Mouse (Mus musculus): ENCODE measurements around the gene Gm28230.
A peak's percentile ranks its signal among the peaks of the same experiment; 100 is the strongest.

The Gm28230 gene

DNA sequence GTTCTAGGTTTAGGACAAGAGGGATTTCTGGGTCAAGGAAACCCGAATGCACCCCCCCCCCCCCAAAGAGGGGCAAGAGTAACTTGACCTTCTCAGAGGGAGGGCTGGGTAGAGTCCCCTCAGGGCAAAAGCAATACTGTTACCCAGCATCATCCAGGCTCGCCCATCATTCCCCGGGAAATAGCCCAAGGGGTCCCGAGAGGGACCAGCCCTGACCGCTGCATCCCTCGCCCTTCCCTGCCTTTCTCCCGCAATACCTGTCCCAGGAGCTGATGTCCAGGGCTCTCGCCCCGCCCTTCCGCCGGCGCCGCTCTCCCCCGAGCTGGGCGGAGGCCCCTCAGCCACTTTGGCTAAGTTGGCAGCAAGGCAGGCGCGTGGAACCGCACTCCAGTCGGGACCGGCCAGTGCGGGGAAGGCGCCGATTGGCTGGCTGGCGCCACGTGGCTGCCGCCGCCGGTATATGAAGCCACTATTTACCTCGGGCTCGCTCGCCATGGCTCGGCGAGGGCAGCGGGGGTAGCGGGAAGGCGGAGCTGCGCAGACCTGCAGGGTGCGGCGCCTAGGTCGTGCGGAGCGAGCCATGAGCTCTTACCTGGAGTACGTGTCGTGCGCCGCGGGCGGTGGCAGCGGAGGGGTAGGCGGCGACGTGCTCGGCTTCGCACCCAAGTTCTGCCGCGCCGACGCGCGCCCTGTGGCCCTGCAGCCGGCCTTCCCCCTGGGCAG, 36.2 kb downstream of the Gm28230 start, which contains the start of gene Hoxd1:
Gene Hoxd1 (plus strand): TSS at position 459 of the 723 bp plus-strand sequence.
- no peak for DNase-seq (ENCODE audit: low read depth, low spot score)

GRCm38 (mm10) chr2:74763245-74763735, 36.8 kb downstream of the Gm28230 start:
- DNase-seq (ENCODE audit: low read depth, low spot score) = no peak

DNA sequence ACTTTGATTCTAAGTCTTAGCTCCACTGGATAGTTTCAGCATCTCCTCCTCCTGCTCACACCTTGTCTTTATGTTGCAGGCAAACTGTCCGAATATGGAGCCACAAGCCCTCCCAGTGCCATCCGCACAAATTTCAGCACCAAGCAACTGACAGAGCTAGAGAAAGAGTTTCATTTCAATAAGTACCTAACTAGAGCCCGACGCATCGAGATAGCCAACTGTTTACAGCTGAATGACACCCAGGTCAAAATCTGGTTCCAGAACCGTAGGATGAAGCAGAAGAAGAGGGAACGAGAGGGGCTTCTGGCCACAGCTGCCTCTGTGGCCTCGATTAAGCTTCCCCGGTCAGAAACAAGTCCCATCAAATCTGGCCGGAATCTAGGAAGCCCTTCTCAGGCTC, 37.4 kb downstream of the Gm28230 start:
- no peak for DNase-seq (ENCODE audit: low read depth, low spot score)

GRCm38 (mm10) chr2:74774359-74774758, 47.8 kb downstream of the Gm28230 start:
- DNase-seq (ENCODE audit: low read depth, low spot score) = no peak

GRCm38 (mm10) chr2:74777536-74778275, 51.2 kb downstream of the Gm28230 start:
- no peak for DNase-seq (ENCODE audit: low read depth, low spot score)

DNA sequence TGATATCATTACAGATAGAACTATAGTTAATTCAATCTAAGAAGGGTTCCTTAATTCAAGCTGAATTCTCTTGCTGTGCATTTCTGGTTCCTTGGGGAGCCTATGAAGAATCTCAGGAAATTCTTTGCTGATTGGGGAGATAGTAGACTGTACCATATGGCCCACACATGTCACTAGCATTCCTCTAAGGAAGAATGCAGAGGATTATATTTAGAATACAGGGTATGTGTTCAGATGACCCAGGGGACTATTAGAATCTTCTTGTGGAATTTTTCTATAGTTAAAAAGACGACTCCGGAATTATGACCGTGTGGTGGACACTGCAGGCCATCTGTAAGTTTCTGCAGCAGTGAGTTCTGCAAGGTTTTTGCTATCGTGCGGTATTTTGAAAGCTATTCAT, 54.9 kb downstream of the Gm28230 start:
- DNase-seq (ENCODE audit: low read depth, low spot score) = no peak

DNA sequence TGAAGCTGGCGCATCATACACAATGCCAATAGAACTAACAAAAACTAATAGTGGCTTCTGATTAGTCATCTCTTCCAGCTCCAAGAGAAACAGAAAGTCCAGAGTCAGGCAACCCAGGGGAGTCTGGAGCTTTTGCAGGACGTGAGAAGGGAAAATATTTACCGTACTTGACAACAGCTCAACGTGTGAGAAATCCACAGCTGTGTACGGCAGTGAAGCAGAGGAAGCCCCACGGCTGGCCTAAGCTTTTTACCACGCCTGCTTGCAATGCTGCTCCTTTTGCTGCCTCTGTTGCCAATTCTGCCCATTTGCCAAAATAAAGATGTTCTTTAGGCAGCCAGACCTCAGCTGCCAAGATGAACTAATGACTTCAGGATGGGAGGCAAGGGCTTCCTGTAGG, 69.0 kb downstream of the Gm28230 start:
- peak; percentile 18 for DNase-seq (ENCODE audit: low read depth, low spot score)
